Mouse (Mus musculus) kidney, adult 2 months (tissue): ENCODE measurements around the gene Pth2.

ENCODE experiments used
- CTCF ChIP-seq: fragments of 200-500 bp; conservative IDR thresholded peaks from 2 replicates; pipeline ENCODE4 v1.5.1; 2011; ENCODE audit warnings: low read depth, mild to moderate bottlenecking, control low read depth, low read length, moderate library complexity, mixed read lengths; ENCODE audit not compliant: insufficient read depth, insufficient read length
- POLR2A ChIP-seq: fragments of 200-500 bp; IDR thresholded peaks from one replicate; pipeline ENCODE4 v1.6.1; 2011; ENCODE audit warnings: low read depth, low read length, control low read depth

DNA sequence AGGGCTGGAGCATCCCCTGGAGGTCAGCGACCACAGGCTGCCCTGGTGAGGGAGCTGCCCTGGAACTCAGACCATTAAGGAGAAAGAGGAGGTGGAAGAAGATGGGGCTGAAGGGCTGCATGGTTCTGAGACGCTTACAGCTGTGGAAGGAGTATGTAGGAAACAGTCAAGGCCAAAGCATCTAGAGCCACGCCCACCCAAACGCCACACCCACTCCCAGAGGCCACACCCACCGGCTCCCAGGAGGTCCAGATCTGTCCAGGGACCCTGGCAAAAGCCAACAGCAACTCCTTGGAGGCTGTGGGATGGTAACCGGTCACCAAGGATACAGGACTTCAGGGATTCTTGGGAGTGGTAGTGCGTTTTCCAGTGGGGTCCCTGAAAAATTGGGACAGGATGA is 2.2 kb upstream of the Pth2 start:
- TF ChIP-seq CTCF (no peak), POLR2A (no peak)
